Mouse (Mus musculus) T-helper 2 cell (primary cell): ENCODE measurements at regions not wholly inside any gene's neighbourhood (a gene's known extent, or its start where the extent isn't known, plus 50 kb on each side); places are given as distances from the start of the nearest gene placed in this dataset.
"Not testable (repeated sequence)": the region's sequence is repeated elsewhere in the genome, so short reads cannot be mapped to it uniquely, and the experiment has no call there.

Source experiments
- in situ Hi-C: fragments of 300-600 bp; cut with MboI, MseI; formaldehyde crosslinking; loops from one replicate; pipeline ENCODE4 v1.15.1; 2025; ENCODE audit warnings: high pct_unique_total_duplicates

GRCm38 (mm10) chr16:3114473-3115335 is 476.1 kb upstream of the Olfr161 start:
- in situ Hi-C loops: not testable (repeated sequence)

- in situ Hi-C loops: not testable (repeated sequence)
These were observed 475.3 kb upstream of the Olfr161 start for GRCm38 (mm10) chr16:3115336-3116112.

- in situ Hi-C loops: not testable (repeated sequence)
These were observed 474.7 kb upstream of the Olfr161 start for GRCm38 (mm10) chr16:3116113-3116511.

GRCm38 (mm10) chr16:3121216-3121615 is 469.6 kb upstream of the Olfr161 start:
- in situ Hi-C loops: loop anchor here (10.0 kb wide), 1 partner anchor 124 kb away; no protein-coding TSS in a partner anchor

GRCm38 (mm10) chr16:3122145-3122860 is 468.5 kb upstream of the Olfr161 start:
- in situ Hi-C loops: loop anchor here (10.0 kb wide), 1 partner anchor 122 kb away; no protein-coding TSS in a partner anchor

GRCm38 (mm10) chr16:3122861-3123477 is 467.9 kb upstream of the Olfr161 start:
- in situ Hi-C loops: loop anchor here (10.0 kb wide), 1 partner anchor 122 kb away; no protein-coding TSS in a partner anchor

- in situ Hi-C loops: loop anchor here (5.0 to 10.0 kb wide), 2 partner anchors 117 to 210 kb away; no protein-coding TSS in a partner anchor
These were observed 463.5 kb upstream of the Olfr161 start for GRCm38 (mm10) chr16:3127317-3127716.
